Mouse (Mus musculus) embryonic fibroblast, embryonic 13.5 days (primary cell): ENCODE measurements at regions not wholly inside any gene's neighbourhood (a gene's known extent, or its start where the extent isn't known, plus 50 kb on each side); places are given as distances from the start of the nearest gene placed in this dataset.

Source experiments
- CTCF ChIP-seq: IDR thresholded peaks from 2 replicates; pipeline ENCODE4 v1.5.1; 2011; ENCODE audit warnings: mild to moderate bottlenecking, control low read depth, low read length, moderate library complexity, borderline replicate concordance; ENCODE audit not compliant: insufficient read depth
- POLR2A ChIP-seq: IDR thresholded peaks from 2 replicates; pipeline ENCODE4 v1.6.1; 2011; ENCODE audit warnings: low read depth, mild to moderate bottlenecking, control low read depth, low read length, moderate library complexity

GRCm38 (mm10) chr15:67272397-67272796 lies 771.7 kb upstream of the Lrrc6 start:
- TF ChIP-seq CTCF = no peak
- no peak for TF ChIP-seq POLR2A
